Mouse (Mus musculus): ENCODE results near the gene Rtca. TPM values are rescaled to one million over a fixed set of nuclear protein-coding genes. Genes with fewer than 3 reads are reported as not detected.

Rtca gene
- total RNA-seq (2015; ENCODE audit: low replicate concordance) = 16.8 and 19.1 TPM in 2 replicates
- 9.0 and 10.9 TPM in 2 replicates for total RNA-seq (2017; ENCODE audit: low replicate concordance)

- ATAC-seq (replicated peaks; ENCODE audit: low FRiP score, poor library complexity, severe bottlenecking) = peak; percentile 97
Measured at GRCm38 (mm10) chr3:116507772-116508351, at the start of gene Rtca. TSS of gene Rtca (minus strand) at chr3:116508208.

- no peak for ATAC-seq (replicated peaks; ENCODE audit: low FRiP score, poor library complexity, severe bottlenecking)
Measured at GRCm38 (mm10) chr3:116551362-116551761, 43.4 kb upstream of the Rtca start.

GRCm38 (mm10) chr3:116547430-116547829 lies 39.4 kb upstream of the Rtca start:
- ATAC-seq (replicated peaks; ENCODE audit: low FRiP score, poor library complexity, severe bottlenecking) = no peak

DNA sequence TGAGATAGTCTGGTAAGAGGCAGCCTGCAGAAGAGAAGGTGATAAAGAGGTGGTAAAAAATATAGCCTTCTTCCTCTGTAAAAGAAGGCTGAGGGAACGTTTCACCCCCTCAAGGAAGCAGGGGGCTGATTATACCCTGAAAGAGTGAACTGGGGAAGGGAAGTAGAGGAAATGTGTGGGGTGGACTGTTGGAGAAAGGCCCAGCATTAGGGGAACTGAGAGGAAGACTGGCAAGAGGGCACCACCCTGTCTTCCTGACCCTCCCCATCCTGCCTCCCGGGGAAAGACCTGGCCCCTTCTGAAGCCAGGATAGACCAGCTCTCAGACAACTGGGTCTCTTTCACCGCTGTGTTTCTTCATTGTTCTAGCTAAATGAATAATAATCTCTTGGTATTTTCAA lies 34.5 kb upstream of the Rtca start:
- no peak for ATAC-seq (replicated peaks; ENCODE audit: low FRiP score, poor library complexity, severe bottlenecking)

GRCm38 (mm10) chr3:116542070-116542469 lies 34.1 kb upstream of the Rtca start:
- ATAC-seq (replicated peaks; ENCODE audit: low FRiP score, poor library complexity, severe bottlenecking) = 0 out of 2 replicates have a peak, but pooled peaks have one; percentile 21

DNA sequence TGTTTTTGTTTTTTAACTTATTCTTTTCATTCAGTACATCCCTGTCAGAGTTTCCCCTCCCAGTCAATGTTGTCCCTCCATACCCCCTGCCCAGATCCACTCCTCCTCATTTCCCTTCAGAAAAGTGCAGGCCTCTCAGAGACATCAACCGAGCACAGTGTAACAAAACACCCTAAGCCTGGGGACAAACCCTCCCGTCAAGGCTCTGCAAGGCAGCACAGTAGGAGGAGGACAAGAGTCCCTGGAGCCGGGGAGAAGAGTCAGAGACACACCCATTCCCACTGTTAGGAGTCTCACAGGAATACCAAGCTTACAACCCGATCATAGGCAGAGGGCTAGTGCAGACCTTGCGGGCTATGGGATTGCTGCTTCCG lies 29.2 kb upstream of the Rtca start:
- no peak for ATAC-seq (replicated peaks; ENCODE audit: low FRiP score, poor library complexity, severe bottlenecking)

GRCm38 (mm10) chr3:116536428-116537199 lies 28.6 kb upstream of the Rtca start:
- peak; percentile 90 for ATAC-seq (replicated peaks; ENCODE audit: low FRiP score, poor library complexity, severe bottlenecking)

GRCm38 (mm10) chr3:116530826-116531225 lies 22.8 kb upstream of the Rtca start:
- no peak for ATAC-seq (replicated peaks; ENCODE audit: low FRiP score, poor library complexity, severe bottlenecking)

GRCm38 (mm10) chr3:116529741-116530140 lies 21.7 kb upstream of the Rtca start:
- ATAC-seq (replicated peaks; ENCODE audit: low FRiP score, poor library complexity, severe bottlenecking) = no peak

DNA sequence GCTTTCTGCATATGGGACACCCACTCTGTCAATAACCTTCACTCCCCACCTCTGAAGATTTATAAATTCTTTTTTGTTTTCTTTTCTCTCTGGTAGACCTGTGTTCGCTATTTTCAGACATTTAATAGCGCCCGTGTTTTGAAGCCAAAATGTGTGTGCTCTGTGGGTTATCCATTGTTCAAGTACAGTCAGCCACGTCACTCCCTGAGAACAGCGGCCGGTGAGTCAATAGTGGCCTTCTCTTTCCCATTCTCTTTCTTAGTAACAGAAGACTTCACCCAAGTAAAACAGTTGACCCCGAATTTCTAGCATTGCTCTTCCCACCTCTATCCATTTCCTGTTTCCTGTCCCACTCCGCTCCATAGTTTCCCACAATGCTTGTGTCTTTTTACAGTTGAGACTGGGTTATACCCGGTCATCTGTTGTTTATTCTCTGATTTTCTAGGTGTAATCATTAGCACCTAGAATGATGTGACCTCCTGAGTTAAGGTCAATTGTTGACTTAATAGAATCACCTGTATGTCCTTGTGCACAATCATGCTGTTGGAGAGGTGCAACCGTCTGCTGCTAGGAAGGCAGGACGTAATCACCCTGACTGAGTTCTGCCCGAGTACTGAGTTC lies 12.2 kb upstream of the Rtca start:
- no peak for ATAC-seq (replicated peaks; ENCODE audit: low FRiP score, poor library complexity, severe bottlenecking)

- peak; percentile 40; the same call in 1 of the 2 replicates for ATAC-seq (replicated peaks; ENCODE audit: low FRiP score, poor library complexity, severe bottlenecking)
Measured at GRCm38 (mm10) chr3:116512904-116513716, 5.1 kb upstream of the Rtca start, which contains the start of gene Dbt. TSS of gene Dbt (plus strand) at chr3:116513070.

DNA sequence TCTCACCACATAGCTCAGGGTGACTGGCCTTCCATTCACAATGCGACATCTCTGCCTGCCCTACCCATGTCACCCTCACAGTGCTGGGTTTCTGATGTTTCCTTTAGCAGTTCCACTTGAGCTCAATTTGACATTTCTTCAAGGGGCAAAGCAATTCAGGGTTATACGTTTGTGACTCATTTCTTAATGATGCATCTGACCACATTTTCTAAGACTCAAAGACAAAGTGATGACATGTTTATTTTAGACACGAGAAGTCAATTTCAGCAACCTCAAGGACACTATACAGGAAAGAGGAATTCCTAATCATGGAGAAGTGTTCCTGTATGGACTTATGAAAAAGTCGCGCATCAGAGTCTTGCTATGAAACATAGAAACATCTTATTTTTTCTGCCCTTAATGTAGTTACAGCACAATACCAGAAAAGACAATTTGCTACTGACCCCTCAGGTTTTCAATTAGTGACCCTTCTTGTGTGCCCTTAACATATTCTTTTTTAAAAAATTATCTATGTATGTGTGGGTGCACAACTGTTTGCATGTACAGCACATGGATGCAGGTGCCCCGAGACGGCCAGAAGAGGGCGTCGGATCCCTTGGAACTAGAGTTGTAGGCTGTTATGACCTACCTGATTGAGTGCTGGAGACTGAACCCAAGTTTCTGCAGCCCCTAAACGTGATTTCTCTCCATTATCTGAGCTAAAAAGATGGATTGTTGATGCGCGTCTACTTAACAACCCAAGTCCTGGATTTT lies 4.3 kb upstream of the Rtca start:
- no peak for ATAC-seq (replicated peaks; ENCODE audit: low FRiP score, poor library complexity, severe bottlenecking)

- ATAC-seq (replicated peaks; ENCODE audit: low FRiP score, poor library complexity, severe bottlenecking) = no peak
Measured at GRCm38 (mm10) chr3:116495671-116496070, 12.3 kb downstream of the Rtca start.

DNA sequence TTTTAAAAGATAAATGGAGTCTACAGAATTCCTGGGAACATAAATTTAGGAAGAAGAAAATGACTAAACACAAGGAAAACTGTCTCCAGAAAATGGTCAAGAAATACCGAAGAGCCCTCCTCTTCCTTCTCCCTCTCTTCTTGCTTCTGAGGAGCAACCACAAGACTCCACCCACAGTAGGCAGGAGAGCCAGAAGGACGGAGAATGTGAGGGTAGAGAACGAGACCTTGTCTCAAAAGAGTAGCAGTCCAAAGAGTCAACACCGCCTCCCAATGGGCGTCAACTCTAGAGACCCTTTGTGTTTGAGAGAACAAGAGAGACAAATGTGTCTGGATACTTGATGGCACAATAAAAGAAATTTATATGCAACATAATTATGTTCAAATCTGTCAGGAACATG lies 14.3 kb downstream of the Rtca start:
- no peak for ATAC-seq (replicated peaks; ENCODE audit: low FRiP score, poor library complexity, severe bottlenecking)

DNA sequence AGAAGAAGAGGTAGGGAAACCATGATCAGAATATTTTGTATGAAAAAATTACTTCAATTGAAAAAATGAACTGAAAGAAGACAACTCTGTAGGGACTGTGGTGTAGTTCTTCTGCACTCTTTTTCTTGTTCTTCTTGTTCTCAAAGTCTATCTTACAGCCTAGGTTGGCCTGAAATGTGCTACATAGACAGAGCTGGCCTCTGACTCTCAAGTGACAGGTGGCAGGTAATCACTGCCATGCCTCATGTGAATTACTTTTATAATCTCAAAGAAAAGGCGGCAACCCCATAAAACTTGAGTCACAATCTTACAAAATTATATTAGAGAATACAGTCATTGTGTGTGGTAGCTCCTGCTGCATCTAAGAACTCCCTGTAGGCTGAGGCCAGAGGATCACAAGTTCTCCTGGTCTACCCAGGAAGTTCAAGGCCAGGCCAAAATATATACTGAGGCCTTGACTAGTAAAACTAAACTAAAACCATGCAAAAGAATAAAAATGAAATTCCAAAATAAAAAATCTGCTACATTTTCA lies 16.0 kb downstream of the Rtca start:
- no peak for ATAC-seq (replicated peaks; ENCODE audit: low FRiP score, poor library complexity, severe bottlenecking)

GRCm38 (mm10) chr3:116490920-116491319 lies 17.1 kb downstream of the Rtca start:
- no peak for ATAC-seq (replicated peaks; ENCODE audit: low FRiP score, poor library complexity, severe bottlenecking)

GRCm38 (mm10) chr3:116483271-116483670 lies 24.7 kb downstream of the Rtca start:
- no peak for ATAC-seq (replicated peaks; ENCODE audit: low FRiP score, poor library complexity, severe bottlenecking)

DNA sequence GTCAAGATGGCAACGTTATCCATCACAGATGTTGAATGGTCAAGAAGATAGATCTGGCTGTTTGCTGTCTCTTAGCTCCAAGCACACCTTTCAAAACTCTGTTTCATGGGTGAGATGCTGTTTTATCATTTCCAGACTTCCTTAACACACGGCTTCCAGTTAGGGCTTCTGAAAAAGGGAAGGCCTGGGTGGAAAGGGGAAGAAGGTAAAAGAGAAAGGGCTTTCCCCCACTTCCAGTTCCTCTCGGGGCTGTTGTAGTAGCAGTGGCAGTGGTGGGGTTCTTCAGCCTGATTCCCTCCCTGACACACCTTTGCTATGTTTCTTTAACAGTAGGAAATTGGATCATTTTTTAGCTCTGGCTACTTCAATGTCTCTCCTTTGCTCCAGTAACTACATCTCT lies 25.3 kb downstream of the Rtca start:
- ATAC-seq (replicated peaks; ENCODE audit: low FRiP score, poor library complexity, severe bottlenecking) = no peak

- no peak for ATAC-seq (replicated peaks; ENCODE audit: low FRiP score, poor library complexity, severe bottlenecking)
Measured at GRCm38 (mm10) chr3:116480937-116481336, 27.1 kb downstream of the Rtca start.
